Mouse (Mus musculus): ENCODE data around the gene Mindy3. TPM values are rescaled to one million over a fixed set of nuclear protein-coding genes. Genes with fewer than 3 reads are reported as not detected.

The Mindy3 gene
- polyA plus RNA-seq (2012; rRNA removed; ENCODE audit: low replicate concordance) = 46.9 and 48.0 TPM in 2 replicates

DNA sequence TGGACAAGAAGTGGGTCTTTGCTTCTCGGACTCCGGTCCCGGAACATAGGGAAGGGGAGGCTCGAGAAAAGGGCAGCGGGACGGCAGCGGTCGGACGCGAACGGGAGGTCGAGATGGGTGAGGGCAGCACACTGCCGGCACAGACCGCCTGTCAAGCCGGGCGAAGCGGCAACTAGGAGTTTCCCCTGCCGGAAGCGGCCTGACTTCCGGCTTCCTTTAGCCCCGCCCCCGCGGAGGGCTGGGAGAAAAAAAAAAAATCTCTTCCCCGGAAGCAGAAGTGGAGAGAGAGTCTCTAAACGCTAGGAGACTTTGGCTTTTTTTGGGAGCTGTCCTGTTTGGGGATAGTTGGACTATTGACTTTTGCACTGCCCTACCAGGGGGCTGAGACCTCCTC lies at the start of gene Mindy3:
Gene Mindy3 (minus strand): TSS at position 209 of the 394 bp plus-strand sequence.

DNA sequence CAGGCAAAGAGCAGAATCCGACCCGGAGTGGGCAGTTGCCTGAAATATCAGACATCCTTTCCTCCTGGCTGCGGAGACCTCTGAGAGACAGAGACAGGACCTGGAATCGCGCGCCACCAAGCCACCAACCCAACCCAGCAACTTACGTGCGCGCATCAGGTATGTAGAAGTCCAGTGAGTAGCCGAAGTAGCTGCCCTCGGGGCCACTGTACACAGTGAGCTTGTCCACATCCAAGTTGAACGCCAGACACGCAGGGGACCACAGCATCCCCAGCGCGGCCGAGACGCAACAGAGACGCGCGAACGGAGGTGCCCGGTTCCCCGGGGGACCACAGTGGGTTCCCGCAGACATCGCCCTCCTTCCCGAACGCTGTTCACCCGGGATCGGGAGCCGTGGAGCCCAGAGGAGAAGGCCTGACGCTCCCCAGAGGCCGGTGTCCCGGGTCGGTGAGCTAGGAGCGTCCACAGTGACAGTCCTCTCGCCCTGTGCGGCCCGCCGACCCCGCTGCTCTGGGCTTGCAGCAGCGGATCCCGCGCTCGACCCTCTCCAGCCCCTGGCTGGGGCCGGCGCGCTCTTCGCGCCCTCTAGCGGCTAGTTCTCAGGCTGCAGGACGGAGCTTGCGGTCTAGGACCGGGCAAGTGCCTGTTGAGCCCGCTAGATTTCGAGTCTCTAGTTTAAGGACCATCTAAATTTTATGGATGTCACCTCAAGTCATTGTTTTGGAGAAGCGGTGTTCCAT lies 117.7 kb downstream of the Mindy3 start, which contains the start of gene Itga8:
Gene Itga8 (minus strand): TSS at position 492 of the 740 bp plus-strand sequence.

Other genes starting within 250 kb of the Mindy3 start
- gene Itga8, start 117.5 kb downstream of the Mindy3 start, polyA plus RNA-seq (2012; rRNA removed; ENCODE audit: low replicate concordance) = 0.72 and 6.1 TPM in 2 replicates